Mouse (Mus musculus): ENCODE measurements around the gene Kcna4. TPM values are rescaled to one million over a fixed set of nuclear protein-coding genes. Genes with fewer than 3 reads are reported as not detected.

Kcna4 gene
- 1.3 TPM in 2 replicates for polyA plus RNA-seq (2015; fragmentation: Nextera tagmentation; extraction: Ambion mirVana)

GRCm38 (mm10) chr2:107289990-107290696, at the start of gene Kcna4:
Gene Kcna4, plus strand, starts transcription at chr2:107290639.
- 5% methylated on average over 24 of the region's 24 CpGs for WGBS
- peak; percentile 90 for ATAC-seq (ENCODE audit: insufficient number of reproducible peaks, low FRiP score, low TSS enrichment, low read depth)
- Histone ChIP-seq H3K9ac (no peak within 1 kb of the TSS), H3K9me3 (replicated peaks) (no peaks in the 10 kb centered on the region), H3K4me3 (replicated peaks) (peak within 1 kb of the TSS; percentile 42), H3K4me2 (replicated peaks) (peak within 1 kb of the TSS; percentile 81), H3K4me1 (peaks cover 15% of the 10 kb centered on the region), H3K27ac (replicated peaks) (no peak within 1 kb of the TSS), H3K27me3 (peaks cover 6% of the 10 kb centered on the region; the same call in 1 of the 2 replicates), H3K36me3 (no peaks in the 10 kb centered on the region)

DNA sequence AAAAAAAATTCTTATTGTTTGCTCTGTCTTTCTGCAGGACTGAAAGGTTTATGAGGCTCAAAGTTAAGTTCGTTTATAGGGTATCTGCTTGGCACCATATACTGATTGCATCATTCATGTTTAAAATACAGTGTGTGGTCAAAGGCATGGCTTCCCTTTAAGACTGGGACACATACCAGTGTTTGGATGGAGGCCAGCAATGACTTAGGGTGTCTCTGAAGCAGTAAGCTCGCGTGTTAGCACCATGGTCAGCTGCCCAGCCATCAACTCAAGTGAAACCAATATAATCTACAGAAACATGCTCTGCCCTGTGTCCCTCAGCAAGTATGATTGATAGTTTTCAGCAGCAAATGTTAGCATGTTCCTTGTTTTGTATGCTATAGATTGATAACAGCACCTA, 32.3 kb upstream of the Kcna4 start:
- no peak for ATAC-seq (ENCODE audit: insufficient number of reproducible peaks, low FRiP score, low TSS enrichment, low read depth)
- WGBS = 79% methylated on average over 3 of the region's 3 CpGs
- H3K4me3 ChIP-seq (replicated peaks) = no peak overlapping the region
- H3K4me2 ChIP-seq (replicated peaks) = no peak overlapping the region
- H3K4me1 ChIP-seq = no peaks in the 10 kb centered on the region
- H3K27me3 ChIP-seq = no peaks in the 10 kb centered on the region
- no peaks in the 10 kb centered on the region for H3K9me3 ChIP-seq (replicated peaks)
- no peaks in the 10 kb centered on the region for H3K36me3 ChIP-seq
- H3K27ac ChIP-seq (replicated peaks) = no peak overlapping the region
- H3K9ac ChIP-seq = no peak overlapping the region

GRCm38 (mm10) chr2:107266251-107266650, 24.2 kb upstream of the Kcna4 start:
- Histone ChIP-seq H3K27me3 (no peaks in the 10 kb centered on the region), H3K4me1 (no peaks in the 10 kb centered on the region), H3K9ac (no peak overlapping the region), H3K4me3 (replicated peaks) (no peak overlapping the region), H3K36me3 (no peaks in the 10 kb centered on the region), H3K9me3 (replicated peaks) (no peaks in the 10 kb centered on the region), H3K4me2 (replicated peaks) (no peak overlapping the region), H3K27ac (replicated peaks) (no peak overlapping the region)
- WGBS = 25% methylated on average over 2 of the region's 2 CpGs
- no peak for ATAC-seq (ENCODE audit: insufficient number of reproducible peaks, low FRiP score, low TSS enrichment, low read depth)

DNA sequence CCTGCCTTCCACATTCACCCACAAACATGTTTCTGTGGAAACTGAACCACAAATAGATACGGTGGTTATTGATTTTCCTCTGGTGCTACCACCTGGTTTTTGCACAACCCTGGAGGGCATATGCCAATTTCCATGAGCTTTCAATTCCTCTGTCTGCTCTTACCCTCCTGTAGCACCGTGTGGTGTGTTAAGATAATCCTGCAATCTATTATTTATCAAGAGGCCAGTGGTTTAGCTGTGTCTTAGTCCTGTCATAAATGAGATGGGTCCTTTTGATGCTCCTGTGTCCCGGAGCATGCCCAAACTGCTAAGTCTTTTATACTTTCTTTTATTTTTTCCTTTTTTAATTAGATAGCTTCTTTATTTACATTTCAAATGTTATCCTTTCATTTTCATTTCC, 20.4 kb upstream of the Kcna4 start:
- no peak overlapping the region for H3K9ac ChIP-seq
- H3K9me3 ChIP-seq (replicated peaks) = no peaks in the 10 kb centered on the region
- no peak for ATAC-seq (ENCODE audit: insufficient number of reproducible peaks, low FRiP score, low TSS enrichment, low read depth)
- no peak overlapping the region for H3K4me2 ChIP-seq (replicated peaks)
- H3K36me3 ChIP-seq = no peaks in the 10 kb centered on the region
- no peak overlapping the region for H3K27ac ChIP-seq (replicated peaks)
- WGBS = 67% methylated on average over 3 of the region's 3 CpGs
- H3K27me3 ChIP-seq = no peaks in the 10 kb centered on the region
- no peak overlapping the region for H3K4me3 ChIP-seq (replicated peaks)
- no peaks in the 10 kb centered on the region for H3K4me1 ChIP-seq

DNA sequence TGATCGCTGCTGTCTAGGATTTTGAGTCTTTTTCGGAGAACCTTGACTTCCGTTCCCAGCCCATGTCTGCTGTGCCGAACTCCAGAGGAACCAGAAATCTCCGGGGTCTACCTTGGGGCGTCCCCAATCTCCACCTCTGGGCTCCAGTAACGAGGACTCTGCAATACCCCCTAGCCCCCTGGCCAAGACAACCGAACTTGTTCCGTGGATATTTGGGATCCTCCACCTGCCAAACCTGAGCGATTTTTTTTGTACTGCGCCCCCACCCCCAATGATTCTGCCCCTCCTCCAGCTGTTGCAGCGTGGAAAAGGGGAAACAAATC, 219 bp downstream of the Kcna4 start:
- Histone ChIP-seq H3K27me3 (peaks cover 6% of the 10 kb centered on the region; the same call in 1 of the 2 replicates), H3K36me3 (no peaks in the 10 kb centered on the region), H3K9me3 (replicated peaks) (no peaks in the 10 kb centered on the region), H3K4me3 (replicated peaks) (peak overlapping the region; percentile 42), H3K4me1 (peaks cover 15% of the 10 kb centered on the region), H3K27ac (replicated peaks) (no peak overlapping the region), H3K9ac (no peak overlapping the region), H3K4me2 (replicated peaks) (peak overlapping the region; percentile 81)
- ATAC-seq (ENCODE audit: insufficient number of reproducible peaks, low FRiP score, low TSS enrichment, low read depth) = no peak
- under 1% methylated on average over 12 of the region's 12 CpGs for WGBS

DNA sequence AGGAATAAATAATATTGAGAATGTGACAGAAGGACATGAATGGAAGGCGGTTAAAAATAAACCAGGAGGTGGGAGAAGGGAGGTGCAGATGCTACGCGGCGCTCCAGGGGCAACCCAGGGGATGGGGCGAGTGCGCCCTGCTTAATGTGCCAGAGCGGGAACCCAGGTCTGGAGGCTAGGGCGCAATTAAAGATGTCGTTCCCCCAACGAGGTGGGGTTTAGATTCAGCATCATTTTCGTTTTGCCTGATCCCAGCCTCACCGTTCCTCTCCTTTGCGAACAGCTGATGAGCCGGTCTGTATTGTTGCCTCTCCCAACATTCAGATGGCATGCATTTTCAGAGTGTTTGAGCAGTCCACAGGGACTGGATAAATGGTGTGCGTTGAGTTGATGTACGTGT, 703 bp downstream of the Kcna4 start:
- WGBS = 1% methylated on average over 16 of the region's 16 CpGs
- Histone ChIP-seq H3K27me3 (peaks cover 6% of the 10 kb centered on the region; the same call in 1 of the 2 replicates), H3K9me3 (replicated peaks) (no peaks in the 10 kb centered on the region), H3K4me2 (replicated peaks) (peak overlapping the region; percentile 81), H3K9ac (no peak overlapping the region), H3K4me1 (peaks cover 15% of the 10 kb centered on the region), H3K27ac (replicated peaks) (no peak overlapping the region), H3K36me3 (no peaks in the 10 kb centered on the region), H3K4me3 (replicated peaks) (peak overlapping the region; percentile 42)
- no peak for ATAC-seq (ENCODE audit: insufficient number of reproducible peaks, low FRiP score, low TSS enrichment, low read depth)

DNA sequence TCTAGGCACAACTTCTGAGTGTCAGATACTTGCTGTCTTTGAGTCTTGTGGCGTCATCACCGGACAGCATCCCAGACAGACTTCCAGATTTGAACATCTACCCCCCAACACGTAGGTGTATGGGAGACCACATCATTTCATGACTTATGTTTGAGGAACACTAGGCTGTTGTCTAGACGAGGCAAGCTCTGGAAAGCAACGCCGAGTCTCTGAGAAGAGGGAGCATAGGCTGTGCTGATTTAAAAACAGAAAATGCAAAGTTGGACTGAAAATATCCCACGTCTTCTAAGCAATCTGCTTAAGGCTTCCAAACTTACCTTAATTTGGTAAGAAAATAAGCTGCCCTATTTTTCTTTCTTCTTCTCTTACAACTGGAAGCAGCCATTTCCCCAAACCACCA, 4.1 kb downstream of the Kcna4 start:
- Histone ChIP-seq H3K27me3 (peaks cover 6% of the 10 kb centered on the region; the same call in 1 of the 2 replicates), H3K27ac (replicated peaks) (no peak overlapping the region), H3K4me1 (peaks cover 15% of the 10 kb centered on the region), H3K9me3 (replicated peaks) (no peaks in the 10 kb centered on the region), H3K4me2 (replicated peaks) (no peak overlapping the region), H3K9ac (no peak overlapping the region), H3K36me3 (no peaks in the 10 kb centered on the region), H3K4me3 (replicated peaks) (no peak overlapping the region)
- 91% methylated on average over 7 of the region's 7 CpGs for WGBS
- no peak for ATAC-seq (ENCODE audit: insufficient number of reproducible peaks, low FRiP score, low TSS enrichment, low read depth)

GRCm38 (mm10) chr2:107301886-107302285, 11.4 kb downstream of the Kcna4 start:
- H3K9ac ChIP-seq = no peak overlapping the region
- no peak overlapping the region for H3K27ac ChIP-seq (replicated peaks)
- no peaks in the 10 kb centered on the region for H3K9me3 ChIP-seq (replicated peaks)
- no peak overlapping the region for H3K4me3 ChIP-seq (replicated peaks)
- no peak for ATAC-seq (ENCODE audit: insufficient number of reproducible peaks, low FRiP score, low TSS enrichment, low read depth)
- H3K27me3 ChIP-seq = no peaks in the 10 kb centered on the region
- no peaks in the 10 kb centered on the region for H3K4me1 ChIP-seq
- WGBS = 88% methylated on average over 4 of the region's 4 CpGs
- no peaks in the 10 kb centered on the region for H3K36me3 ChIP-seq
- no peak overlapping the region for H3K4me2 ChIP-seq (replicated peaks)

DNA sequence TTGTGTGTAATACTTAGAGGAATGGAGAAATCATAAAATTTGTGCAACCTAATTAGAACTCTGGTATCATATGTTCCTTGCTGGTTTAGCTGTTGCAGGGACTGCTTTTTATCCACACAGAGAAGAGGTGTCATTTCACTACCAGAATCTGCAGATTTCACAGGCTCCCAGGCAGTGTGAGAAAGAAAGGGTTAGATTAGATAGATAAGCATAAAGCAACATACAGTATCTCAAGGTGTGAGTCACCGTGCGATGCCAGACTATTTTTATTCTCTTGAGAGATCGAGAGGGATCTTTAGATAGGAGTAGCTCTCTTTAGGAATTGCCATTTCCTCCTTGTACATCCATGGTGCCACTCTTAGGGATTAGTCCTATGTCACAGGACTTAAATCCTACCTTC, 14.3 kb downstream of the Kcna4 start:
- Histone ChIP-seq H3K27ac (replicated peaks) (no peak overlapping the region), H3K4me2 (replicated peaks) (no peak overlapping the region), H3K4me1 (no peaks in the 10 kb centered on the region), H3K9ac (no peak overlapping the region), H3K27me3 (no peaks in the 10 kb centered on the region), H3K9me3 (replicated peaks) (no peaks in the 10 kb centered on the region), H3K4me3 (replicated peaks) (no peak overlapping the region), H3K36me3 (no peaks in the 10 kb centered on the region)
- 65% methylated on average over 3 of the region's 3 CpGs for WGBS
- ATAC-seq (ENCODE audit: insufficient number of reproducible peaks, low FRiP score, low TSS enrichment, low read depth) = no peak

GRCm38 (mm10) chr2:107306077-107306476, 15.6 kb downstream of the Kcna4 start:
- Histone ChIP-seq H3K36me3 (no peaks in the 10 kb centered on the region), H3K27me3 (no peaks in the 10 kb centered on the region), H3K9ac (no peak overlapping the region), H3K27ac (replicated peaks) (no peak overlapping the region), H3K4me3 (replicated peaks) (no peak overlapping the region), H3K4me2 (replicated peaks) (no peak overlapping the region), H3K4me1 (no peaks in the 10 kb centered on the region), H3K9me3 (replicated peaks) (no peaks in the 10 kb centered on the region)
- WGBS = 60% methylated on average over 4 of the region's 4 CpGs
- ATAC-seq (ENCODE audit: insufficient number of reproducible peaks, low FRiP score, low TSS enrichment, low read depth) = no peak

DNA sequence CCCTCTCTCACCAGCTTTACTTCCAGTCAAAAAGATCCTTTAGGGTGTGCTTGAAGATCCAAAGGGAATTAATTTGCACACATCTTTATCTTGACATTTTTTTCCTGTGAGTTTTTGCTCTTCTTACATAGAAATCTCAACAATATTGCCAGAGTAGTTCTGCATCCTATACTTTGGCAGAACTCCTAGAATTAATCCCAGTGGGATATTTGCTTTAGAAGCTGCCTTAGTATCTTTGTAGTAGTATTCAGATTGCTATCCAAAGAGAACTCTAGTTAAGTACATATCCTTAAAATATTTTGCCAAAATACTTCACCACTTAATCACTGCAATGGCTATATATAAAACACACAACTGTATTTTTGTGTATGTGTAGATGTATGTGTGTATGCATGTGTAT, 28.2 kb downstream of the Kcna4 start:
- no peak overlapping the region for H3K27ac ChIP-seq (replicated peaks)
- H3K9ac ChIP-seq = no peak overlapping the region
- no peaks in the 10 kb centered on the region for H3K9me3 ChIP-seq (replicated peaks)
- no peak overlapping the region for H3K4me2 ChIP-seq (replicated peaks)
- ATAC-seq (ENCODE audit: insufficient number of reproducible peaks, low FRiP score, low TSS enrichment, low read depth) = no peak
- no peaks in the 10 kb centered on the region for H3K27me3 ChIP-seq
- H3K4me3 ChIP-seq (replicated peaks) = no peak overlapping the region
- H3K4me1 ChIP-seq = no peaks in the 10 kb centered on the region
- H3K36me3 ChIP-seq = no peaks in the 10 kb centered on the region

DNA sequence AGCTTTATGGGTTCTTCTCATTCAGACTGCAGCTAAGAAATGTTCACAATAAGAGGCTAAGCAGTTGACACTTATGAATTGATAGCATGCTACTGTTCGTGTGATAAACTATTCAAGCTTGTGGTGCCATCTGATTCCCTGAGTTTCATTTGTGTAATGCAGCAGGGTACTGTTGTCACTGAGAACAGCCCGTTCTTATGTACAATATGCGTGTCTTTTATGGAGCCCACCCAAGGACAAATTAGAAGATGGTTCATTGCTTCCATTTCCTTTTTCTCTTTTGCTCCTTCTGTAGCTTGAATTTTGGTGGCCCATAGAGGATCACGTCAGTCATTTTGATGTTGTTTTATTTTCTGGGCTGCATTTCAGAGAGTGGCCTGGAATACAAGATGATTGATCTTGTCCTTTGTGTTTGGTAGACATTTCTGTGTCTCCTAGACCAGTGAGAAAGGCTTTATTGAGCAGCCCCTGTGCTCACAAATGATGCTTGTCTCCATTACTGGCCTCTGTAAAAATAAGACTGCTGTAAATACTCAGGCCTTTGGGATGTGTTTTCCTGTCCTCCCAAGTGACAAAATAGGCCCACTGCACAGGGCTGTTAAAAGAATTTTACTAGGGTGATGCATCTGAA, 31.3 kb downstream of the Kcna4 start:
- H3K27ac ChIP-seq (replicated peaks) = no peak overlapping the region
- no peaks in the 10 kb centered on the region for H3K4me1 ChIP-seq
- no peaks in the 10 kb centered on the region for H3K36me3 ChIP-seq
- WGBS = 73% methylated on average over 4 of the region's 4 CpGs
- ATAC-seq (ENCODE audit: insufficient number of reproducible peaks, low FRiP score, low TSS enrichment, low read depth) = no peak
- no peak overlapping the region for H3K4me3 ChIP-seq (replicated peaks)
- no peaks in the 10 kb centered on the region for H3K9me3 ChIP-seq (replicated peaks)
- no peak overlapping the region for H3K9ac ChIP-seq
- no peaks in the 10 kb centered on the region for H3K27me3 ChIP-seq
- no peak overlapping the region for H3K4me2 ChIP-seq (replicated peaks)
